Mouse (Mus musculus) hindbrain, embryonic 11.5 days (tissue): ENCODE results near the gene Golim4. TPM values are rescaled to one million over a fixed set of nuclear protein-coding genes. Genes with fewer than 3 reads are reported as not detected.
A peak's percentile ranks its signal among the peaks of the same experiment; 100 is the strongest.

Experiments used
- ATAC-seq: fragments of 200-750 bp; cut with Nextera tagmentation; 2 replicates; pipeline ENCODE4 v1.8.0; 2017; ENCODE audit warnings: mild to moderate bottlenecking, moderate TSS enrichment, moderate library complexity; ENCODE audit not compliant: low FRiP score
- DNase-seq: peaks from one replicate; pipeline ENCODE4 v3.0.0-alpha.2; 2015; ENCODE audit warnings: low spot score
- H3K27ac ChIP-seq: fragments of 300-500 bp; sonication (generic); 2 replicates; pipeline ENCODE4 v1.5.1; 2014; ENCODE audit warnings: mild to moderate bottlenecking, low read depth, low read length
- H3K27me3 ChIP-seq: fragments of 300-500 bp; sonication (generic); 2 replicates; pipeline ENCODE4 v1.6.1; 2014; ENCODE audit warnings: mild to moderate bottlenecking, low read length, moderate library complexity, mixed read lengths; ENCODE audit not compliant: control insufficient read depth, insufficient read depth
- H3K36me3 ChIP-seq: fragments of 300-500 bp; sonication (generic); 2 replicates; pipeline ENCODE4 v1.6.1; 2014; ENCODE audit warnings: mild to moderate bottlenecking, low read length, moderate library complexity, mixed read lengths; ENCODE audit not compliant: control insufficient read depth, insufficient read depth
- H3K4me1 ChIP-seq: fragments of 300-500 bp; sonication (generic); replicated peaks from 2 replicates; pipeline ENCODE4 v1.6.1; 2014; ENCODE audit warnings: low read length, mixed read lengths; ENCODE audit not compliant: control insufficient read depth, insufficient read depth
- H3K4me2 ChIP-seq: fragments of 300-500 bp; sonication (generic); replicated peaks from 2 replicates; pipeline ENCODE4 v1.6.1; 2014; ENCODE audit warnings: mild to moderate bottlenecking, low read depth, low read length
- H3K4me3 ChIP-seq: fragments of 300-500 bp; sonication (generic); 2 replicates; pipeline ENCODE4 v1.5.1; 2014; ENCODE audit warnings: low read depth, low read length
- H3K9ac ChIP-seq: fragments of 300-500 bp; sonication (generic); 2 replicates; pipeline ENCODE4 v1.6.1; 2014; ENCODE audit warnings: low read depth, low read length
- H3K9me3 ChIP-seq: fragments of 300-500 bp; sonication (generic); 2 replicates; pipeline ENCODE4 v1.6.1; 2016; ENCODE audit warnings: low read length; ENCODE audit not compliant: control insufficient read depth
- WGBS: fragments of 180-500 bp; shearing (Covaris S2); extraction: QIAGEN DNeasy Blood & Tissue Kit; methylation state at CpG from one replicate; pipeline ENCODE4 v1.1.7; 2014; 5-methylcytosine and 5-hydroxymethylcytosine counted together
- polyA plus RNA-seq: library from polyadenylated mRNA; unstranded; fragments of >200 nt; fragmentation: Nextera tagmentation; extraction: Ambion mirVana; gene quantifications from 2 replicates; pipeline ENCODE4 v1.2.1, GENCODE M21; 2014

The Golim4 gene
- polyA plus RNA-seq, 1 experiment from 2014 or later: 54.9 TPM

DNA sequence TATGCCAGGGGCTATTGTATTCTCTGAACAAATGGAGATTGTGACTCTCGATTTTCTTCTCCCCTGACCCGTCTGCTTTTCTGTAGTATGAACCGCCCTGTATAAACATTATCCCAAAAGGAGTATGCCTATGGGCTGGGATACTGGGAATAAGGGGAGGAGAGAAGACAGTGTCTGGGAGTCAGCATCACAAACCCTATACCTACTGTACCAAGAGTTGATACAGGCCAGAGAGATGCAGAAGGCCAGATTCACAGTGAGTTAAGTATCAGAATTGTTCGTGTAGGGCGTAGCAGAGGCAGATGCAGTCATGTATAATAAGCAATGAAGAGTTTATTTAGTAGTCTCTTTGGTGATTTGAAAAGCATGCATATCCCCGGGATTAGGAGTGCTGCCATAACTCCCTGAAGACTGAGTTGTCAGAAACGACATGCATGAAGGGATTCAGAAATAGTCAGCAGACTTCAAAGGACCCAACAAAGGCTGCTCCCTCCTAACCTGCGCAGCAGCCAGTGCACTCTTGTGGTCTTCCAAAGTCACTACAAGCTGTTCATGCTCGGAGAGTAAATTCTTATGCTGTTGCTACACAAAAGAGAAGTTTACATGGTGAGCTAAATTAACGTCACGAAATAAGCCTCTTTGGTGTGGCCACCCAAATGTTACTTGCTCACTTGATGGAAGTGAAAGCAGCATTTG lies 54.7 kb downstream of the Golim4 start:
- Histone ChIP-seq H3K4me1 (no peaks in the 10 kb centered on the region), H3K27me3 (no peaks in the 10 kb centered on the region), H3K4me2 (no peak overlapping the region), H3K4me3 (no peak overlapping the region), H3K9me3 (no peaks in the 10 kb centered on the region), H3K36me3 (no peaks in the 10 kb centered on the region), H3K9ac (no peak overlapping the region), H3K27ac (no peak overlapping the region)
- 80% methylated on average over 11 of the region's 11 CpGs for WGBS
- ATAC-seq (no peak), DNase-seq (no peak)

DNA sequence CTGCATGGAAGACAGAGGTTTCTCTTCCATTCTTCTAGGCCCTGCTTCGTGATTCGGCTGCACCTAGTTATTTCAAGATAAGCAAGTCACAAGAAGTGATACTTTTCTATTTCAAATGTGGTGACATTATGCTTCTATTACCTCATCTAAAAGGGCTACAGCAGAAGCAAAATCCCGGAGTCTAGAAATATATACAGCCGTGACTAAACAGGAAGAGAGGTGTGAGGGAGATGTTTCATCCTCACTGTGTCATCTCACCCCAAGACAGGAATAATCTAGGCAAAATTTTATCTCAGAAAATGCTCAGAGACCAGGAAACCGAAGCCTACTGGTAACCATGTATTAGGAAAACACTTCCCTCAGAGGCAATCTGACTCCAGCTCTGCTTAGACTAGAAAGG lies 61.7 kb downstream of the Golim4 start:
- ATAC-seq (no peak), DNase-seq (no peak)
- H3K4me3 ChIP-seq: no peak overlapping the region
- no peaks in the 10 kb centered on the region for H3K27me3 ChIP-seq
- 0 out of 2 replicates have a peak, but pooled peaks cover 2% of the 10 kb centered on the region for H3K36me3 ChIP-seq
- H3K9ac ChIP-seq: no peak overlapping the region
- H3K27ac ChIP-seq: no peak overlapping the region
- no peaks in the 10 kb centered on the region for H3K9me3 ChIP-seq
- H3K4me2 ChIP-seq: no peak overlapping the region
- H3K4me1 ChIP-seq: no peaks in the 10 kb centered on the region
- WGBS: 95% methylated on average over 5 of the region's 5 CpGs

DNA sequence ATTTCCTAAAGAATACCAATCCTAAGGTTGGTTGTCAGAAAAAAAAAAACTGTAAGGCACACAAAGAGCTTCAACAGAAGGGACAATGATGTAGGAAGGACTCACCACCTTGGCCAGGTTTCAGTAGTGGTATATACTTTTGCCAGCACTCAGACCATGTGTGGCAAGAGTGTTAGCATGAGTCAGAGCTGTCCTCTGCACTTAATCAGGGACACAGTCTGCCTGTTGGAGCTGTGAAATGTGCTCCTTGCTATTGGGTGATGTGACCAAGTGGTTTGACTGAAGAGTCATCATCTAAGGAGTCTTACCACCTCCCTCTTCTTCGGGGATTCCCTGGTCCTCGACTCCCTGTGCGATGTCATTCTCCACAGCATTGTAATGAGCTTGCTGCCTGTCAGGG lies 65.2 kb downstream of the Golim4 start:
- Histone ChIP-seq H3K36me3 (0 out of 2 replicates have a peak, but pooled peaks cover 2% of the 10 kb centered on the region), H3K4me2 (no peak overlapping the region), H3K4me1 (no peaks in the 10 kb centered on the region), H3K9ac (no peak overlapping the region), H3K9me3 (no peaks in the 10 kb centered on the region), H3K27ac (no peak overlapping the region), H3K4me3 (no peak overlapping the region), H3K27me3 (no peaks in the 10 kb centered on the region)
- DNase-seq (no peak), ATAC-seq (no peak)
- 93% methylated on average over 3 of the region's 3 CpGs for WGBS

DNA sequence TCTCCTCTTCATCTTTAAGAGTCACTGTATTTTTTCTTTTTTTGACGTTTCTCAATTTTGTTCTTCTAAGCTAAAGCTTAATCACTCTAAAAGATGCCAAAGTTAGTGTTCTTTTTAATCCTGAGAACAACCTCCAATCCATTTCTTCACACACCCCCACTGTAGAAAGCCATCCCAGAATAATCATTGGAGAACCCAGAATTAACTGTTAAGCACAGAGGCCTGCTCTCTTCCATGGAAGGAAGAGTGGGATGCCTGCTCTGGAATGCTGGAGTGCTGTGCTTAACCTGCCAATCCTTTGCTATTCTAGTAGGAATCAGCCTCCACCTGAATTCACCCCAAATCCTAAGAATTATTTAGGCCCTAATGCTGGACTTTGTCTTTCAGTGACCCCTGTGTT lies 67.4 kb downstream of the Golim4 start:
- Histone ChIP-seq H3K4me2 (no peak overlapping the region), H3K9me3 (no peaks in the 10 kb centered on the region), H3K27me3 (no peaks in the 10 kb centered on the region), H3K9ac (no peak overlapping the region), H3K4me3 (no peak overlapping the region), H3K4me1 (no peaks in the 10 kb centered on the region), H3K36me3 (0 out of 2 replicates have a peak, but pooled peaks cover 7% of the 10 kb centered on the region), H3K27ac (no peak overlapping the region)
- DNase-seq (no peak), ATAC-seq (no peak)
- 89% methylated on average over 1 of the region's 1 CpGs for WGBS

DNA sequence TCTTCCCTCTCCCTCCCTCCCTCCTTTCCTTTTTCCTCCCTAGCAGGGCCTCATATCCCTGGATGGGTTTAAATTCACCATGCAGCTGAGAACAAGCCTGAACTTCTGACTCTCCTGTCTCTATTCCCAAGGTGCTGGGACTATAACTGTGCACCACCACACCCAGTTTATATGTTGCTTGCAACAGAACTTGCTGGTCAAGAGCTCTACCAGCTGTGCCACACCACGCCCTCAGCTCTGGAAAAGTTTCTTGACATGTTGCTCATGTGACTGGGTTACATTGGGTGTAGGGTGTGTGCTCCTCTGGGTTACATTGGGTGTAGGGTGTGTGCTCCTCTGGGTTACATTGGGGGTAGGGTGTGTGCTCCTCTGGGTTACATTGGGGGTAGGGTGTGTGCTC lies 75.2 kb downstream of the Golim4 start:
- H3K36me3 ChIP-seq: 0 out of 2 replicates have a peak, but pooled peaks cover 4% of the 10 kb centered on the region
- WGBS: 92% methylated on average over 1 of the region's 1 CpGs

DNA sequence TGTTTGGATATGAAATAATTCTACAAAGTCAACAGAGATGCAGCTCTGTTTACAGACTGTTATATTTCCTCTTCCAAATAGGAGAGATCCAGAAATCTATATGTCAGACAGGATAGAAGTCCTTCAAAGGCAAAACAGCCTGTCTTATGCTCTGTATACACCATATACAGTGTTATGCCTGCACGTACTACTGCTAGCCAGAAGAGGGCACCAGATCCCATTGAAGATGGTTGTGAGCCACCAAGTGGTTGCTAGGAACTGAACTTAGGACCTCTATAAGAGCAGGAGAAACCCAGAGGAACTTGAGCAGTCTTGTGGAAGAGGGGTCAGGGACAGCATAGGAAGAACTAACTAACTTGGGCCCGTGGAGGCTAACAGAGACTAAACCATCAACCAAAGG lies 77.5 kb downstream of the Golim4 start:
- H3K36me3 ChIP-seq: no peaks in the 10 kb centered on the region
- H3K4me2 ChIP-seq: no peak overlapping the region
- H3K9ac ChIP-seq: no peak overlapping the region
- H3K9me3 ChIP-seq: no peaks in the 10 kb centered on the region
- H3K4me1 ChIP-seq: no peaks in the 10 kb centered on the region
- no peaks in the 10 kb centered on the region for H3K27me3 ChIP-seq
- WGBS: 87% methylated on average over 2 of the region's 2 CpGs
- no peak overlapping the region for H3K4me3 ChIP-seq
- ATAC-seq (no peak), DNase-seq (no peak)
- no peak overlapping the region for H3K27ac ChIP-seq

More for the DNA sequence above, 75.2 kb downstream of the Golim4 start:
- no peak overlapping the region for H3K4me2 ChIP-seq
- no peak for ATAC-seq
- DNase-seq: no peak
- H3K4me3 ChIP-seq: no peak overlapping the region
- H3K9ac ChIP-seq: no peak overlapping the region
- no peaks in the 10 kb centered on the region for H3K4me1 ChIP-seq
- H3K9me3 ChIP-seq: no peaks in the 10 kb centered on the region
- H3K27me3 ChIP-seq: no peaks in the 10 kb centered on the region
- H3K27ac ChIP-seq: no peak overlapping the region

DNA sequence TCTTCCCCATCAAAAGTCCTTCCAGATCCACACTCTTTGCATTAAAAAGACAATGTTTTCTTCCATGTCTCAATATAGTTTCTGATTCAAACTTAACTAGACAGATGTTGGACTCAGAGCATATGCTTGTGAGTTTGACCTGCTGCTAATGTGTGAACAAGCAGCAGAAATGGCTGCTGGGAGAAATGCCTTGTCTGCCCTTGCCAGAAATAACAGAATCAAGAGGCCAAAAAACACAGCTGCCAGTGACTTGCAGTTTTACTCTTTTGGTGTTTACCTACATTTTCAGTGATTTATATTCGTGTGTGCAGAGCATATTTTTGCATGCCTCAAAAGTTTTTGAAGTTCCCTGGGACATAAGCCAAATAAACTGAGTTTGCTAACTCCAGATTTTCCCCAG lies 87.9 kb downstream of the Golim4 start:
- ATAC-seq: no peak
- no peak for DNase-seq
- H3K9me3 ChIP-seq: no peaks in the 10 kb centered on the region
- H3K27me3 ChIP-seq: no peaks in the 10 kb centered on the region
- no peak overlapping the region for H3K9ac ChIP-seq
- WGBS: 59% methylated on average over 1 of the region's 1 CpGs
- H3K36me3 ChIP-seq: no peaks in the 10 kb centered on the region
- H3K27ac ChIP-seq: no peak overlapping the region
- no peak overlapping the region for H3K4me2 ChIP-seq
- H3K4me3 ChIP-seq: no peak overlapping the region
- H3K4me1 ChIP-seq: no peaks in the 10 kb centered on the region

DNA sequence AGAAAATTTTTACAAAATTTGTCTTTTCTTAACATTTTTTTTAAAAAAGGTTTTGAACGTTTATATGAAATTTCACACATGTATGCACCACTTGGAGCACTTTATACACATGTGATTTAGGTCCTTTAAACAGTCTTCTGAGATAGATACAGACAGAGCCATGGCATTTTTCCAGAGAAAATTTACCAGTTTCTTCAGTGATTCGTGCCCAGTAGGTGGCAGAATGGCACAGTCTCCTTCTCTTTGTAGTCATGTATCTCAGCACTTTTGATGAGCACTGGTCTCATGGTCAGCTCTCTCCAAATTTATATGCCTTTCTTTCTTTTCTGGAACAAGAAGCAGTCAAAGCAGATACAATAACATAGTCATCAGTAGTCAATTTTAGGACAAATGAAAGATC lies 92.5 kb downstream of the Golim4 start:
- 33% methylated on average over 2 of the region's 2 CpGs for WGBS
- ATAC-seq (no peak), DNase-seq (no peak)
- Histone ChIP-seq H3K27me3 (no peaks in the 10 kb centered on the region), H3K4me3 (no peak overlapping the region), H3K27ac (no peak overlapping the region), H3K36me3 (no peaks in the 10 kb centered on the region), H3K4me1 (no peaks in the 10 kb centered on the region), H3K9me3 (no peaks in the 10 kb centered on the region), H3K9ac (no peak overlapping the region), H3K4me2 (no peak overlapping the region)

DNA sequence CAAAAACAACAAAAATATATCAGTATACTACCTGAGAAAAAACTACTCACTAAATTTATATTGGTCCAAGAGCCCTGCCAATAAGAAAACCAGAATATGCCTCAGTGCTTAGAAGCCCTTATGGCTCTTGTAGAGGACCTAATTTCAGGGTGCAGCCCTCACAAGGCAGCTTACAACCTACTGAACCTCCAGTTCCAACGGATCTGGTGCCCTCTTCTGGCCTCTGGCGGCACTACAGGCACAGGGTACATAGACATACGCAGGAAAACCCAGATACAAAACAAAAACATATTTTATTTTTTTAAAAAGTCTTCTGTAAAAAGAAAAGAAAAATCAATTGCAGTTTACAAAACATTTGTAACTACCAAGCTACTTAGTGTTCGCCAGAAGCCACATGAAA lies 95.1 kb downstream of the Golim4 start:
- H3K27ac ChIP-seq: no peak overlapping the region
- H3K4me1 ChIP-seq: no peaks in the 10 kb centered on the region
- H3K27me3 ChIP-seq: no peaks in the 10 kb centered on the region
- WGBS: 31% methylated on average over 4 of the region's 4 CpGs
- no peak overlapping the region for H3K4me2 ChIP-seq
- no peaks in the 10 kb centered on the region for H3K9me3 ChIP-seq
- ATAC-seq (no peak), DNase-seq (peak; percentile 62)
- H3K36me3 ChIP-seq: no peaks in the 10 kb centered on the region
- no peak overlapping the region for H3K4me3 ChIP-seq
- no peak overlapping the region for H3K9ac ChIP-seq
